Mouse (Mus musculus) mouse embryonic stem cell (cell line): ENCODE data around the gene Btn2a2.

Source experiments
- in situ Hi-C, 2 experiments: fragments of 300-500 bp; cut with MboI; formaldehyde crosslinking; loops; 1 replicate in 1 of 2; 3 replicates in 1 of 2; pipeline ENCODE4 v1.14.3; 2019 to 2020; ENCODE audit warnings: low sequenced_read_pairs in 2 of 2, low pct_unique_long_range_greater_than_20kb in 1 of 2, mixed read lengths in 1 of 2; ENCODE audit not compliant: unreplicated experiment in 1 of 2

Gene Btn2a2

GRCm38 (mm10) chr13:23505662-23506345 lies 17.1 kb upstream of the Btn2a2 start:
- in situ Hi-C loops: loop anchor here (10.0 to 25.0 kb wide), 3 partner anchors 51 to 1581 kb away; partner anchors contain the start of genes Hist1h2ag (in 1 of the 2), Hist1h2ah (in 1 of the 2), Hist1h2bj (in 1 of the 2) and Hist1h2bk (in 1 of the 2)

GRCm38 (mm10) chr13:23503797-23504196 lies 15.1 kb upstream of the Btn2a2 start:
- in situ Hi-C loops: loop anchor here (10.0 to 25.0 kb wide), 3 partner anchors 49 to 1579 kb away; partner anchors contain the start of genes Hist1h2ag (in 1 of the 2), Hist1h2ah (in 1 of the 2), Hist1h2bj (in 1 of the 2) and Hist1h2bk (in 1 of the 2)

GRCm38 (mm10) chr13:23502916-23503315 lies 14.3 kb upstream of the Btn2a2 start:
- in situ Hi-C loops: loop anchor here (10.0 to 25.0 kb wide), 3 partner anchors 48 to 1578 kb away; partner anchors contain the start of genes Hist1h2ag (in 1 of the 2), Hist1h2ah (in 1 of the 2), Hist1h2bj (in 1 of the 2) and Hist1h2bk (in 1 of the 2)

- in situ Hi-C loops: loop anchor here (10.0 to 25.0 kb wide), 3 partner anchors 47 to 1577 kb away; partner anchors contain the start of genes Hist1h2ag (in 1 of the 2), Hist1h2ah (in 1 of the 2), Hist1h2bj (in 1 of the 2) and Hist1h2bk (in 1 of the 2)
Observed at GRCm38 (mm10) chr13:23502031-23502567, 13.4 kb upstream of the Btn2a2 start.

GRCm38 (mm10) chr13:23501511-23501910 lies 12.9 kb upstream of the Btn2a2 start:
- in situ Hi-C loops: loop anchor here (10.0 to 25.0 kb wide), 3 partner anchors 47 to 1577 kb away; partner anchors contain the start of genes Hist1h2ag (in 1 of the 2), Hist1h2ah (in 1 of the 2), Hist1h2bj (in 1 of the 2) and Hist1h2bk (in 1 of the 2)

GRCm38 (mm10) chr13:23500424-23501200 lies 12.0 kb upstream of the Btn2a2 start:
- in situ Hi-C loops: loop anchor here (10.0 to 25.0 kb wide), 3 partner anchors 46 to 1576 kb away; partner anchors contain the start of genes Hist1h2ag (in 1 of the 2), Hist1h2ah (in 1 of the 2), Hist1h2bj (in 1 of the 2) and Hist1h2bk (in 1 of the 2)

GRCm38 (mm10) chr13:23499943-23500342 lies 11.3 kb upstream of the Btn2a2 start:
- in situ Hi-C loops: loop anchor here (10.0 to 25.0 kb wide), 3 partner anchors 45 to 1575 kb away; partner anchors contain the start of genes Hist1h2ag (in 1 of the 2), Hist1h2ah (in 1 of the 2), Hist1h2bj (in 1 of the 2) and Hist1h2bk (in 1 of the 2)

GRCm38 (mm10) chr13:23498653-23499052 lies 10.0 kb upstream of the Btn2a2 start:
- in situ Hi-C loops: no loop called here

- in situ Hi-C loops: no loop called here
Observed at GRCm38 (mm10) chr13:23497656-23498321, 9.1 kb upstream of the Btn2a2 start.

- in situ Hi-C loops: no loop called here
Observed at GRCm38 (mm10) chr13:23495526-23495925, 6.9 kb upstream of the Btn2a2 start.

- in situ Hi-C loops: no loop called here
Observed at GRCm38 (mm10) chr13:23491990-23492389, 3.3 kb upstream of the Btn2a2 start.

GRCm38 (mm10) chr13:23491263-23491662 lies 2.6 kb upstream of the Btn2a2 start:
- in situ Hi-C loops: no loop called here

GRCm38 (mm10) chr13:23490863-23491262 lies 2.2 kb upstream of the Btn2a2 start:
- in situ Hi-C loops: no loop called here

GRCm38 (mm10) chr13:23485271-23485670 lies 3.4 kb downstream of the Btn2a2 start:
- in situ Hi-C loops: no loop called here

- in situ Hi-C loops: no loop called here
Observed at GRCm38 (mm10) chr13:23483153-23483552, 5.5 kb downstream of the Btn2a2 start.

- in situ Hi-C loops: no loop called here
Observed at GRCm38 (mm10) chr13:23475658-23476057, 13.0 kb downstream of the Btn2a2 start.

GRCm38 (mm10) chr13:23466911-23467310 lies 21.7 kb downstream of the Btn2a2 start:
- in situ Hi-C loops: no loop called here

GRCm38 (mm10) chr13:23466306-23466705 lies 22.4 kb downstream of the Btn2a2 start:
- in situ Hi-C loops: no loop called here
